Mouse (Mus musculus) A20 (cell line): ENCODE results near the gene C130026I21Rik.
"Not testable (repeated sequence)": the region's sequence is repeated elsewhere in the genome, so short reads cannot be mapped to it uniquely, and the experiment has no call there.

Experiments
- DNase-seq: peaks from one replicate; pipeline ENCODE4 v3.0.0-alpha.2; 2011; ENCODE audit warnings: low read depth, low spot score

The C130026I21Rik gene

DNA sequence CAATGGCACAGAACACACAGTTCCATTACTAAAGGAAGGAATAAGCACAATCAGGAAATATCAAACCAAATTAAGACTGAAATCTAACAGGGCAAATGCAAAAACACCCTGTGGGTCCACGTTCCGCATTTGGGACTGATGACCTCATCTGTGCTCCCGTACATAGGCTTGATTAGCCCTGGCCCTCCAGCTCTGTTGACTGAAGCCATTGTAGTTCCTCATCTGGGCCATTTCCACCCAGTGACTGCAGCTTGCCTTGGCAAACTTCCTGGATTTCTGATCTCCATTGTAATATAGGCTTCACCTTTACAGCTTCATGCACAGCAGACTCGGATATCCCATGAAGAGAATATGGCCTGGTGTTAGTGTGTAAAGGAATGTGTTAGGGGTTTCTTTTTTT is 148.5 kb downstream of the C130026I21Rik start:
- not testable (repeated sequence) for DNase-seq

DNA sequence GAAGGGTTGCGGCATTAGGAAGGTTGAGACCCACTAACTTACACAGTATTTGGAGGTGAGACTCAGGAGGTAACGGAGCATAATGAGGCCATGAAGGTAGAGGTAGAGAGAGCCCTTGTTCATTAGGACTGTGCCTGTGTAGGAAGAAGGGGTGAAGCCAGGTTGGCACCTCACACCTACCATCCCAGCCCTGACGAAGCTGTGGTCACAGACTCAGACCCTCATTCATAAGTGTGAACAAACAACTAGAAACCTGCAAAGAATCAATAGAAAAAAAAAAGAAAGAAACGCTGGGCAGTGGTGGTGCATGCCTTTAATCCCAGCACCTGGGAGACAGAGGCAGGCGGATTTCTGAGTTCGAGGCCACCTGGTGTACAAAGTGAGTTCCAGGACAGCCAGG is 152.0 kb downstream of the C130026I21Rik start:
- not testable (repeated sequence) for DNase-seq

DNA sequence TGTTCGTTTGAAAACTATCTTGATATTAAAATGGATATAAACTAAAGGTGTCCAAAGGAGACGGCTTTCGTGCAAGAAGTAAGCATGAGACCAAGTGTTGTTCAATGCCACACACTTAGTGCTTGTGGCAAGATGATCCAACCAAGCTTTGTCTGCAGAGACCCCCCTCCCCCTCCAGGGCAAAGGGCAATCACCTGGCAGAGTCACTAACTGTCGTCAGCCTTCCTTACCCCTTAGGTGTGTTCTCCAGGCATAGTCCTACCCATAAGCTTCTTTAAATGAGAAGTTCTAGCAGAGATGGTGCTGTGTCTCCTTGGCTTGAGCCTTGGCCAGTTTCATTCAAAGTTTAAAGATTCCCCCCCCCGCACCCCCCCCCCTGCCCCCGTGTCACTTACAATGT is 152.8 kb downstream of the C130026I21Rik start:
- not testable (repeated sequence) for DNase-seq

DNA sequence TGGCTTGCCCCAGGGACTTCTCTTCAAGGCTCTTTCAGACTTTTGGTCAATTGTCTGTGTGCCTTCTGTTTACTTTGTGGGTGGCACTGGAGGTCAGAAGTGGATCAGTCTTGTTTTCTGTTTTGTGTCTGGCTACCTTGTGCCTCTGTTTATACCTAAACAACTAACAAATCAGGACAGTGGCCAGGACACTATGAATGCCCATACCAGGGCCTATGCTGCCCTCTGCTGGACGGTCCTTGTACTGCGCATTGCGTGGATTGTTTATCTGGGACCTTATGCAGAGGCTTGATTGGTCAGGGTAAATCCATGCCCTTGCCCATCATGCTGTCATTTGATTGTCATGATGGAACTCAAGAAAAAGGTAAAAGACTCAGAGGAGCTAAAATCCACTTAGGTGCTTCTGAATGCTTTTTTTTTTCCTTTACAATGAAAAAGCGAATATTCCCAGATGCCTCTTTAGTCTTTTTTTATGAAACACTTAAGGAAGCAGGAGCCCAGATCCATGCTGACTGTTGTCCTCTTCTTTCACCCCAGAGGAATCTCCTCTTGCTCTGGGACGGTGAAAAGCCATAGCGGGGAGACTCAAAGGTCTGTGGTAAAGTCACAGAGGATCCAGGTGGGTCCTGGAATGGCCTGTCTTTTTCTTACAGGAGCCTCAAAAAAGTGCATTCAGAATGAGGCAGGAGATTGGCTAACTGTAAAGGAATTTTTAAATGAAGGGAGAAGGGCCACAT is 155.5 kb downstream of the C130026I21Rik start:
- peak; percentile 8 for DNase-seq

DNA sequence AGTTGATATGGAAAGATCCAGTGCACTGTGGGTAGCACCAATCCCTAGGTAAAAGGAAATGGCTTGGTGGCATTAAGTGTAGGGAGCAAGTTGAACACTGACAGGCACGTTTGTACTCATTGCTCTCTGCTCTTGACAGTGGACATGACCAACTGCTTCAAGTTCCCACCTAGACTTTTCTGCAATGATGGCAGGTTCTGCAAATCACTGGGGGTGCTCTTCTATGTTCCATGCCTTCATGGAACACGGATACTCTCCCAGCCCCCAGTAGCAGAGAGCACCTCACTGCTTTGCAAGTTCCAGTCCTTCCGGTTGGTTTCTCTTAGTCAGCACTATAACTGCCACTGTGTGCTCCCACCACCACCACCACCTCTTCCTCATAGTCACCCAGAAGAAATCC is 156.3 kb downstream of the C130026I21Rik start:
- DNase-seq: peak; percentile 25

DNA sequence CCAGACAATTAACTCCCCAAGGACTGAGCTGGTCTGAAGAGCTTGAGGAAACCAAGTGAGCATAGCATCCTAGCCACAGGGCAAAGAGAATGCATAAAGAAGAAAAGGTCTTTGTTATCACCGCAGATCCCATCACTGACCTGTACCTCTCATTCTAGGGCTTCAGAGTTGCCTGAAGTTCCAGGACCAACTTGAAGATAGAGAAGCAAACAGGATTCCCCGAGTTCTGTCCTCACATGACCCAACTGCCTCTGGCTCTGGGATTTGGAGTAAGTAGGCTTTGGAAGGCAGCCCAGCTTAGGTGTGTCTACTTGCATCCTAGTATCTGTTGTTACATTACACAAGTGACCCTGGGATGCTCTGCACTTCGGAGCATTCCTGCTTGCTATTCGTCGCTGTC is 157.5 kb downstream of the C130026I21Rik start:
- DNase-seq: not testable (repeated sequence)

DNA sequence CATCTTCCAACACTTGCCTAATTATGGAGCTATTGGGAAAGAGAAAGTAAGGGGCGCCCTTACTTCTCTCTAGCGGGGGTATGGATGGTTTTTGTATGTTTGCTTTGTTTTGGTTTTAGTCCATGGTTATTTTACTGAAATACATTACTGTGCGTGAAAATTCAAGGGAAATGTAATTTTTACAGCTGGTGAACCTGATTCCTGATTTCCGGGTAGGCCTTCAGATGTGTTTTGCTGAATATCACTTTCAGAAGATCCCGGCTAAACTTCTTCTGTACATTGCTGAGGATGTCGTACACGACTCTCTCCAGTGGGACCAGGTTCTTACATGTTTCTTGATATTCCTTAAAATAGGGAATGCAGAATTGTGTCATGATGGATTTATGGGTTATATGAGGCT is 158.1 kb downstream of the C130026I21Rik start:
- peak; percentile 58 for DNase-seq

DNA sequence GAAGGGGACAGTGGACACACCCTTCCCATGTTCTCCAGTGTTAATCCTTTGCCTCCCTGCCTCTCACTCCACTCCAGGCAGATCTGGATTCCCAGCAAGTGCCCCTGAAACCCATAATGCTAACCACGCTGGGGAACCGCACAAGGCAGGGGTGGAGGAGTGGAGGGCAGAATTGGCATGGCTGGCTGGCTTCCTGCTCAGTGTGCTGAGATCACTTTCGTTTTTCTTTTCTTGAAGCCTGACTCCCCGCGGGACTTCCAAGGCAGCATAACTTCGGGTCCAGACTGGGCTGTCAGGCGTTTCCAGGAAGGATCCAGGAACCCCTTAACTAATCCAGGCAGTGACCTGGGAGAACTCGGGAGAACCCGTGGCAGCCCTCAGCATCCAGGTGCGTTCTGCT is 158.8 kb downstream of the C130026I21Rik start:
- DNase-seq: peak; percentile 87

DNA sequence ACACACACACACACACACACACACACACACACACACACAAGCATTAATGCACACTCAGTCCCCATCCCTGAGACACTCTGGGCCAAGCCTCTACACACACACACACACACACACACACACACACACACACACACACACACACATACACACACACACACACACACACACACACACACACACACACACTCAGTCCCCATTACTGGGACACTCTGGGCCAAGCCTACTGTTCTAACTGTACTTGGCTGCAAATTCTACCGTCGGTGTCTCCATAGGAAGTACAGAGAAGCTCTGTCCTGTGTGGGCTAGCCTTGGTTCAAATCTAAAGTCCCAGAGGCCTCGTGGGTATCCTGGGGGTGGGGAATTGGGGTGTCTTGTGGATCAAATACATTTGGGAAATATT is 159.5 kb downstream of the C130026I21Rik start:
- DNase-seq: not testable (repeated sequence)

DNA sequence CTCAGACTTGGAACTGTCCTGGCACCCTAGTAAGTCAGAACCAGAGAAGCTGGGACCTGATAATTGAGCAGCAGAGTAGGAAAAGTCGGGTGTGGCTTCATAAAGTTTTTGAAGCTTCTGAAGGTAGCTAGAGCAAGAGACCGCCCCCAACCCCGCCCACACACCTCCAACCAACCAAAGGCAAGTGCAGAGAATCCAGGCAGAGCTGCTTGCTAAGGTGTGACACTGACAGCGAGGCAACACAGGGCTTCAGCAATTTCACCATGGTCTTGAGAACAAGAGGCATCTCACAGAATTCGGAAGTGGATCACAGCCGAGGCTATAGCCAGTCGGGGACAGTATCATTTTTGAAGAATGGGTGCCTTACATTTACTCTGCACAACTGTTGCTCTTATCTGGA is 160.6 kb downstream of the C130026I21Rik start, which contains the start of gene A530032D15Rik:
TSS of gene A530032D15Rik (minus strand) at position 101 of the 400 bp plus-strand sequence.
- DNase-seq: not testable (repeated sequence)

DNA sequence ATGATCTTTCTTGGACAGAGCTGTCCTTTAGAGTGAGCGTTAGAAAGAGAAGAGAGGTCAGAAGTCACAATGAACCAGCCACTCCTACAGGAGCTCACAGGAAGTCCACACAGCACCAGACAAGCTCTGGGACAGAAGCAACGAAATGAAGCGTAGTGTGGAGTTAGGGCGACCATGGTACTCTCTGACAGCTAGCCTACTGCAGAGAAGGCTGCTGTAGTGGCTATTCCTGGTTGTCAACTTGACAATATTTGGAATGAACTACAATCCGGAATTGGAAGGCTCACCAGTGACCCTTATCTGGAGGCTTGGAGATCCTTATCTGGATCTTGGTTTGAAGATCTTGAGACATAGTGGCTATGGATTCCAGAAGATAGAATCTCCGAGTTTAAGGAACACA is 164.4 kb downstream of the C130026I21Rik start:
- peak; percentile 64 for DNase-seq

DNA sequence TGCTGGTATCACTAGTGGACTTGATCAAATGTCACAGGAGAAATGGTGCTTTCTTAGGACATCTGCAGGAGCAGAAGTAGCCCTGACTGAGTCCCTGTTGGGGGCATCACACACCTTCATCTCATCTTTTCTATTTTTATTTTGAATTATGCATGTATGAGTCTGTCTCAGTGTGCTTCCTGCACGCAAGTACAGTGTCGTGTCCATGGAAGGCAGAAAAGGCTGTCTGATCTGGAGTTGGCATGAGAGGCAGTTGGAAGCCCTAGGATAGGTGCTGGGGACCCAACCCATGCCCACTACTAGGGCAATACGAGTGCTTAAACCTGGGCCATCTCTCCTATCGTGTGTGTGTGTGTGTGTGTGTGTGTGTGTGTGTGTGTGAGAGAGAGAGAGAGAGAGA is 165.0 kb downstream of the C130026I21Rik start:
- not testable (repeated sequence) for DNase-seq

DNA sequence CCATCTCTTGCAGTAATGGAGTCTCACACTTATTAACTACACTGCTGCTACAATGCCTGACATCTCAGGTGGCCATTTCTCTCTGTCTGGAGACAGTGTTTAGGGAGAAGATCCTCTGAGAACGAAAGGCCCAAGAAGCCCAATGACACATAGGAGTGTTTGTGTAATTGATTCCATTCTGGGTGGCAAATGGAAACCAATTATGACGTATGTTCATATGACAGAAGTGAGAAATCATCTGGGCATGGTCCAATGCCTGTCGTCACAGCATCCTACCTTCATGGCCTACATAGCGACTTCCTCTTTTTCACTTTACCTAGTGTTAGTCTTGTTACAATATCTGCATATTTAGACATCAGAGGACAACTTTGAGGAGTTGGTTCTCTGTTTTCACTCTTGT is 168.6 kb downstream of the C130026I21Rik start:
- not testable (repeated sequence) for DNase-seq

DNA sequence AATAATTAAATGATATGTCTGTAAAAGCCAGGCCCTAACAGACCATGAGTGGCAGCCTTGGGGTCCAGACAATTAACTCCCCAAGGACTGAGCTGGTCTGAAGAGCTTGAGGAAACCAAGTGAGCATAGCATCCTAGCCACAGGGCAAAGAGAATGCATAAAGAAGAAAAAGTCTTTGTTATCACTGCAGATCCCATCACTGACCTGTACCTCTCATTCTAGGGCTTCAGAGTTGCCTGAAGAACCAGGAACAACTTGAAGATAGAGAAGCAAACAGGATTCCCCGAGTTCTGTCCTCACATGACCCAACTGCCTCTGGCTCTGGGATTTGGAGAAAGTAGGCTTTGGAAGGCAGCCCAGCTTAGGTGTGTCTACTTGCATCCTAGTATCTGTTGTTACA is 170.5 kb downstream of the C130026I21Rik start, which contains the start of gene Gm10553:
TSS of gene Gm10553 (plus strand) at position 301 of the 400 bp plus-strand sequence.
- not testable (repeated sequence) for DNase-seq

DNA sequence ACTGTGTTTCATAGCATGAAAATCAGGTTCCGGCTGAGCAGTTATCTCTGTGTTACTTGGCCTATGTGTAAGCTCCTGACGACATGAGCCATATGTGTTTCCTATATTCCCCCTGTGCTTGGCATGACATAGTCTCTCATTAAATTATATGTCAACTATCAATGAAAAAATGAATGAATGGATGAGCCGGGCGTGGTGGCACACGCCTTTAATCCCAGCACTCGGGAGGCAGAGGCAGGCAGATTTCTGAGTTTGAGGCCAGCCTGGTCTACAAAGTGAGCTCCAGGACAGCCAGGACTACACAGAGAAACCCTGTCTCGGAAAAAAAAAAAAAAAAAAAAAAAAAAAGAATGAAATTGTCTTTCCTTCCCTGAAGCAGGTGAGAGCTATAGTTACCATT is 171.3 kb downstream of the C130026I21Rik start:
- not testable (repeated sequence) for DNase-seq

DNA sequence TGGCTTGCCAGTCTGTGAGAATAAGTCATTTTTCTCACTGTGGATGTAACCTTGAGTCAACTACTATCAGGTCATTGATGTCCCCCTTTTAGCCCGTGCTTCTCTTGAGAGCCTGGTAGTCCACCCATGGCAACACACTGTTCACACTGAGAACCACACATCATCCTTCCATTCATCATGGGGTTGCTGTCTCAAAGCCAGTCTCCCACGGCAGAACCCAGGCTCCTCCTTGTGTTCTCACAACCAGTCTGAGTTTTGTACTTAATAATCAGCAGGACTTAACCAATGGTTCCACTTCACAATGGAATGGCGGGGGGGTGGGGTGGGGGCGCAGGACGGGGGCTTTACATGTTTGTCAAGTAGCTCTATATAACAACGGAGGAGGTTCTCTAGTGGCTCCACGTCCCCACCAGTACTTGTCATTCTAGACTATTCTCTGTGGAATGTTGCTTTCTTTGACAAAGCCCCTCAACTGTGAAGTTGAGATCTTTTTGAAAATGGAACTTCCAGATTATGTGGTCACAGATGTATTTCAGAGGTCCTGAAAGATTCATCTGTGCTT is 177.3 kb downstream of the C130026I21Rik start:
- not testable (repeated sequence) for DNase-seq

DNA sequence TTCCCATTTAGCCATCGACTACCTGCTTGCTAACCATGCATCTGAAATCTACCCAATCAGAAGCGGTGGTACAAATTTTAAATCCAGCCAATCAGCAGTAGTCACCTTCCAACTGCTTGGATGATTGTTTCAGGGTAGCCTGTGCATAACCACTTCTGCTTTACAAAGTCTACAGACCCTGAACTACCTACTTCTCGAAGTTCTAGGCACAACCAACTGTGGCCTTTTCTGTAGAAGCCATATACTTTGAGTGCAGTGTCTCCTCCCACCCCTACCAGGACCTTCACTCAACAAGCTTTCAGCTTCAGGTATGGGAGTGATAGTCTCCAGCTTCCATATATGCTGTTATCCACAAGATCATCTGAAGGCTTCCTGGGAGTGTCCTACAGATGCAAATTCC is 178.2 kb downstream of the C130026I21Rik start:
- DNase-seq: not testable (repeated sequence)

DNA sequence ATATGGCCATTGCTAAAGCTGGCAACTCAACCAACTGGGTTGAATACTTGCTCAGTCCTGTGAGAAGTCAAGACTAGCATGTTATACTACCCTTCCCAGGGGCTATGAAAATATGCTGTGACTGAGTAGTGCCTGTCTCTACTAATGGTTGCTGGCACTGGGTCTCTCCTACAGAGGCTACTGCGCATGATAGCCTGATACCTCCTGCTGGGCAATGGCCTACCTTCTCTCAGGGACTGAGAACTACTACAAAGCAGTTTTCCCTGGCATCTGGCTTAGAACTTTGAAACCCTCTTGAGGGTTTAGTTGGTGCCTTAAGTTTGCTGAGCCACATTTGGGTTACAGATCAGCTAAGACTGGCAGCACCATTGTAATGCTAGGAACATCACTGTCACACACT is 184.2 kb downstream of the C130026I21Rik start:
- DNase-seq: not testable (repeated sequence)

DNA sequence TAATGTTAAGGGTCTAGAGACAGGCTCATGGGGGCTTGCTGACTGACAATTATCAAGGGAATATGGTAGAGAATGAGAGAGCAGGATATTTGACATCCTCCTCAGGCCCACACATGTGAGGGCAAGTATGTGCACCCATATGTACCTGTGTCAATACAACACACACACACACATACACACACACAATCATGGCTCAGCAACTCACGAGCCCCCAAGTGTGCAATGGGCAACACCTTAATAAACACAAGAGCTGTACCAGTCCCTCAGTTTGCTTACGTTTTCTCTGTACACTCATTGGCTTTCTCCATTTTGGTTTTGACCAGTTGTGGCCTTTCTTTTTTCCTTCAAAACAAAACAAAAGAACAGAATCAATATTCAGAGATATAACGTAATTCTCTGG is 185.6 kb downstream of the C130026I21Rik start:
- not testable (repeated sequence) for DNase-seq

DNA sequence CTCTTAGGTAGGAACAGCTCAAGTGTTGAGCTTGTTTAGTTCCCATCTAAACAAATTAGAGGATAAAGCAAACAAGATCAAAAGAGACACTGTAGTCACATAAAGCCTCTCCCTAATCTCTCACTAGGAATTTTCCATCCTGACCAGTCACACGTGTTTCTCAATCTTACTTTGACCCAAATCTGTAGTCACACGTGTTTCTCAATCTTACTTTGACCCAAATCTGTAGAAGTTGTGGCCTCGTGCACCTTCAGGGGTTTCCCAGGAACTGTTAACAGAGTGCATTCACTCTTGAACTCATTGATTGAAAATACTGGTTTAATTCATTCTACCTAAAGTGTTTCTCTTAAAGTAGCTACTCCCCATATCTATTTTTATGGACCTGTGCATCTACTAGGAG is 197.3 kb downstream of the C130026I21Rik start:
- DNase-seq: not testable (repeated sequence)

DNA sequence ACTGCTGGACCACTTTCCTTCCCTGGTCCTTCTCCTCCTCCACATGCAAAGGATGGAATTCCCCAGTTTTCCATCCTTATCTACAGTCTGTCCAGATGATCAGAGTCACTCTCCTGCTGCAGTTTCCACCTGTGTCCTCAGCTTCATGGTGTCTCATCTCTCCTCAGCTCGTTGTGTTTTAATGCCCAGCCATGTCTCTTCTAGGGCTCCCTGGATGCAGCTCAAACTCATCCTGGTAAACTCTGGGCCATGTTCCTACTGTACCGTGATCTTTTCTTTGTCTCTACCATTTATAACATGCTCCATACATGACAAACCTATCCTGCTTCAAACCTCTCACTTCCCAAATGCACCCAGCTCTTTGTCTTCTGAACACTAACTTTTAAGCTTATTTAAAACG is 198.7 kb downstream of the C130026I21Rik start:
- not testable (repeated sequence) for DNase-seq

DNA sequence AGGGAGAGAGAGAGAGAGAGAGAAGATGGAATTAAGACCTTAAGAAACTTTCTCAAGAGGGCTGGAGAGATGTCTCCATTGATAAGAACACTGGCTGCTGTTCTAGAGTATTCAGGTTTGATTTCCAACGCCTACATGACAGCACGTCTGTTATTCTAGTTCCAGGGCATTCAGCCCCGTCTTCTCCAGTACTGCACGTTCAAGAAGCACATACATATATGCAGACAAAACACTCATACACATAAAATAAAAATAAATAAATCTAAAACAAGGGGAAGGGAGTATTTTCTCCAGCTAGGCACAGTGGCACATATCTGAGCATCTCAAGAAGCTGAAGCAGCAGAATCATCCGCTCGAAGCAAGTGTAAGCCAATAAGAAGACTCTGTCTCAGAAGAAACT is 234.6 kb downstream of the C130026I21Rik start:
- DNase-seq: not testable (repeated sequence)

DNA sequence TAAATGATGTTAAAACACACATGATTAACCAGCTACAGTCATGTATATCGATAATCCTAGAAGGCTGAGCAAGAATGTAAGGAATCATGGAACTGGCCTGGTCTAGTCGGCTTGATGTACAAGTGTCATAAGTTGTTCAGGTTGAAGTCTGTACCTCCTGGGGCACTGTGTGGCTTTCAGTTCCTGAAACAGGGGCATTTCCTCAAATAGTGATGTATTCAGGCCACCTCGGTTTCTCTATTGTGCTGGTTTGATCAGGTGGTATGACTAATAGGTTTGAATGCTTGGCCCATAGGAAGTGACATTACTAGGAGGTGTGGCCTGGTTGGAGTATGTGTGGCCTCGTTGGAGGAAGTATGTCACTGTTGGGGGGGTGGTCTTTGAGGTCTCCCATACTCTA is 236.0 kb downstream of the C130026I21Rik start:
- peak; percentile 53 for DNase-seq
